Mouse (Mus musculus): Measurements from ENCODE around the gene Dennd2a.

DNA sequence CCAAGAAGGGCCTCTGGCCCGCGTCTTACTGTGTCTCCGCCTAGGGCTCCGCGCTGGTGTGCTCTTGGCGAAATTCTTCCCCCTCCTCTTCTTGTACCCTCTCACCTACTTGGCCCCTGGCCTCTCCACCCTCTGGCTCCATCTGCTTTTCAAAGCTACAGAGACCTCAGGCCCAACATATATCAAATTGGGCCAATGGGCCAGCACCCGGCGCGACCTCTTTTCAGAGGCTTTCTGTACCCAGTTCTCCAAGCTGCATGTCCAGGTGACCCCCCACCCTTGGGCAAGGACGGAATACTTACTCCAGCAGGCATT lies 16.8 kb upstream of the Dennd2a start:
- TF ChIP-seq POLR2A (IDR thresholded peaks at IDR 0.05; ENCODE audit: borderline replicate concordance, extremely low read depth, insufficient read depth, insufficient read length, poor library complexity, severe bottlenecking) (no peak), CTCF (IDR thresholded peaks at IDR 0.05; ENCODE audit: borderline replicate concordance, extremely low read depth, insufficient read depth, insufficient read length) (no peak)

Measured in brain, embryonic 14.5 days (tissue).